Mouse (Mus musculus): ENCODE results near the gene Ptprd.

The Ptprd gene

GRCm38 (mm10) chr4:76913532-76914150 is 1298.1 kb downstream of the Ptprd start:
- peak; percentile 22 for DNase-seq (ENCODE audit: low read depth, low spot score)

DNA sequence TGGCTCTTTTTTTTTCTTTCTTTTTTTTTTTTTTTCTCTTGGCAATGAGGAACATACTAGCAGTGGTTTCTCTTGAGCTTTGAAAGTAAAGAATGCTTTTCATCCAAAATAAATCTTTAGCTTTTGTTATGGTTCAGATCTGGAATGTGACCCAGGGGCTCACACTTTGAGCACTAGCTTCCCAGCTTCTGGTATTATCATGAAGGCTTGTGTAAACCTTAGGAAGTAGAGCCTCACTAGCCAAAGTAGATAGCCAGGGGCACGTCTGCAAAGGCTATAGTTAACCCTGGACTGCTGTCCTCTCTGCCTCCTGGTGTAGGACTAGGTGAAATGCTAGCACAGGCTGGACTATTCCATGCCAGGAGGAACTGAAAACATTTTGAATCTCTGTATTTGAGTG is 1310.1 kb downstream of the Ptprd start:
- DNase-seq (ENCODE audit: low read depth, low spot score), result no peak

DNA sequence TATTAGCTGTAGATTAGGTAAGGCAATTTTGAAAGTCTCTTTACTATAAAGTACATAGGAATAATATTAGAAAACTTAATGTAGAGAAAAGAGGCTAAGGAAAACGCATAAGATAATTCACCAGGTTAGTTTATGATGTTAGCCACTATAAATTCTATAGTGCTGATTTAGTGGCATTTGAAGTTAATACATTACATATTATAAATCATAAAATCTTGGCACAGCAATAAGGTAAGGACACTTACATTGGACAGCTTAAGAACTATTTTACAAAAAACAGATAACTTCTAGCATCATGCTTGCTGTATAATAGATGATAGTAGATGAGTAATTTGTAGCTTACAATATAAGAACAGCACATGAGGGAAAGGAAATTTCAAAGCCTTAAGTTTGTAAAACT is 1322.1 kb downstream of the Ptprd start:
- no peak for DNase-seq (ENCODE audit: low read depth, low spot score)

DNA sequence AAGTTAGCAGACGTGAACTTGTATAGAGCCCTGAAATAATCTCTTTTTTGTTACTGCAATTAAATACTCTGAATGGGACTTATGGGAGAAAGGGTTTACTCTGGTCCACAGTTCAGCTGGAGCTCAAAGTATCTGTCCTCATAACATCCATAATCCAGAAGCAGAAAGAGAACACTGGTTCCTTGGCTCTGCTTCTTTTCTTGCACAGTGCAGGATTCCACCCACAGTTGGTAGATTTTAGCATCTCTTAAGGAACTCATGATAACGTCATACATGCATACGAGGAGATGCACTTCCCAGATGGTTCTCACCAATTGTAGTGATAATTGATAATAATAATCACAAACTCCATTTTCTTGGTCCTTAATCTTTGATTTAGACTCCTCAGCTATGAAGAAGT is 1330.2 kb downstream of the Ptprd start:
- peak; percentile 26 for DNase-seq (ENCODE audit: low read depth, low spot score)

GRCm38 (mm10) chr4:76870971-76871370 is 1340.8 kb downstream of the Ptprd start:
- DNase-seq (ENCODE audit: low read depth, low spot score), result no peak

DNA sequence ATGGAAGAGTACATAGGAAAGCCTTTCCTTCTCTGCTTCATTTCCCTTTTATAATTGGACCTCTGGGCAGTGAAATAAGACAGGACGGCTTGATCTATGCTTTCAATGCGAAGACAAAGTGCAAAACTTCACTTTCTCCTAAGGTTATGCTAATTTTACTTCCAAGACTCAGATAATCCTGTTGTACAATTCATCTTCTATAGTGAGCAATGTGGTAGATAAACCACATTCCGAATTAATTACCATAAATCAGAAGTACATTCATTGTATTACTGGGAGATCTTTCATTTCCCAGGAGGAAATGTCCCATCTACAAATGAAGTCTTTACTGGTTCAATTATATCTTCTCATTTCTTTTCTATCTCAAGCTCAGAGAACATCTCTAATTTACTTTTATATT is 1346.2 kb downstream of the Ptprd start:
- no peak for DNase-seq (ENCODE audit: low read depth, low spot score)

DNA sequence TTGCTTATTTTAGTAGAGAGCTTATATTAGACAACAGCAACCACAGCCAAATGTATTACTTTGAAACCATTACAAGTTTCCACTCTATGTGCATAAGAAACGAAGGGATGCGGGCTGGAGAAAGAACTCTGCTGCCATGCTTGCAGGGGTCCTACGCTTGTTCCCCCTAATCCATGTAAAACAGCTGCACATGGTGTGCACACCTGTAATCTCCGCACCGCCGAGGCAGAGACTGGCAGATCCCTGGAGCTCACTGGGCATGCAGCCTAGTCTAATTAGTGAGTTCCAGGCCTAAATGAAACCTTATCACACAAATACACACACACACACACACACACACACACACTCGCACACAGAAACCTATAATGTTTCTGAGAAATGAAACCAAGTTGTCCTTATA is 1365.5 kb downstream of the Ptprd start:
- no peak for DNase-seq (ENCODE audit: low read depth, low spot score)

DNA sequence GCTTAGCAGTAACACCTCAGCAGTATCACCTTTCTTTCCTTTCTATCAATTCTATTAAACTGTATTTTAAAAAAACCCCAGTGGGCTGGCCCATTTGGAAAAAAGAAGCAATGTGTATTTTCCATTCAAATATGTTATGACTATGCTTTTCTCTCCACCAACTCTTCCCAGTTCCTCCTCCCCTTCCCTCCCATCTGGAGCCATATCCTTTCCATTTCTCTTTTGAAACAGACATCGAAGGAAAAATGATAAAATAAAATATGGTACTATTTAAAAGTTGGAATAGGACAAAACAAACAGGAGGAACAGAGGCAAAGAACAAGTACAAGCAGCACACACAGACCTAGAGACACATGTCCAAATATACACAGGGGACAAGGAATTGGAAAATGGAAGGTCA is 1372.7 kb downstream of the Ptprd start:
- DNase-seq (ENCODE audit: low read depth, low spot score), result peak; percentile 29

DNA sequence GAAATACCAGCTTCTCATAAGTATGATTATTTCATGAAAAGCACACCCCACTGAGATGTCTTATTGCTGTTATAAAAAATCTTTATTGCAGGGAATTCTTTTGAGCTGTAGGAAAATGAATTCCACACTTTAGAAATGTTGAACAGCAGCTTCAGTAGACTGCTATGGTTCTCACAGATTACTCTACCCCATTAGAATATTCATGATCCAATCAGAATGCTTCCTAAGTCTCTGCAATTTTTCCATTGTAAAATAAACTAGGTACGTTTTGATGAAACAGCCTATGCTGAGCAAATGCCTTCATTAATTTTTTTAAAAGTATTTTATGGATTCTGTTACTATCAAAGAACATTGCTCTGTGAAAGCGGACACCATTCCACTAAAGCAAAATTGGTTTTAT is 1399.6 kb downstream of the Ptprd start:
- DNase-seq (ENCODE audit: low read depth, low spot score), result no peak

- DNase-seq (ENCODE audit: low read depth, low spot score), result peak; percentile 33
Measured at GRCm38 (mm10) chr4:76802708-76803107, 1409.1 kb downstream of the Ptprd start.

DNA sequence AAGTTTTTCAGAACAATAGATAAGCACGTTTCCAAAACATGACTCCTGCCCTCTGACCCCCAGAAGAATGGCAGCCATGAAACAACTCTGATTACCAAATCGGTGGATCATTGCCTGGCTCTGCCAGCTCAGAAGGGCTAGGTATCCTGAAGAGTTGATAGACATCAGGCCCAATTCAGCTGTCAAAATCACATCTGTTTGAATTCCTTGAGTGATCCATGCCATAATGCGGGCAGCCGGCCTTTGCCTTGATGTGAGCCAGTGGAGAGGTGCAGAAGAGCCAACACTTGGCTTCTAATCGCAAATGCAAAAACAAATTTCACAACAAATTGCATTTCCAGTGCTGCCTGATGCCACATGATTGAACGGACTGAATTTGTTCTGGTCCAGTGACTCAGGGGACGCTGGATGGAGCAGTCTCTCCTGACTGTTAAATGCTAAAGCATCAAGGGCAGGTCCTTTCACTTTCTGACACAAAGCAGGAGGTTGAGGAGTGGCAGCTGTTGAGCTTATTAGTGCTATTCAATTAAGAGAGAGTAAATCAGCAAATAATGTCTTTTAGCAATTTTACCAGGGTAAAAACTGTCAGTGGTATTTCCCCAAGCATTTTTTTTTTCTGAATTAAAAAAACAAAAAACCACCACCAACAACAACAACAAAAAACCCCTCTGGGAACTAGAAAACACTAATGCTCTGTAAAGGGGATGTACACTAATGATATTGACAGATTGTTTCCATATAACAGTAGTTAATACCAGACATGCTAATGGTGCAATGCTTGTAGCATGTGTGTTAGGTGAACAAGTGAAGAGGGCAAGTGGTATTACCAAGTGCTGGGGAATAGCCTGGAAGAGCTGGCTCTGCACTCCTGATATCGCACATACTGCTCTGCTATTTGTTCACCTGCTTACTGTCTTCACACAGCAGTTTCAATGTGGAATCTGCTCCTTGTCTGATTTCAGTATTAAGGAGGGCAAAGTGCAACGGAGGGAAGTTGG is 1413.5 kb downstream of the Ptprd start:
- no peak for DNase-seq (ENCODE audit: low read depth, low spot score)

DNA sequence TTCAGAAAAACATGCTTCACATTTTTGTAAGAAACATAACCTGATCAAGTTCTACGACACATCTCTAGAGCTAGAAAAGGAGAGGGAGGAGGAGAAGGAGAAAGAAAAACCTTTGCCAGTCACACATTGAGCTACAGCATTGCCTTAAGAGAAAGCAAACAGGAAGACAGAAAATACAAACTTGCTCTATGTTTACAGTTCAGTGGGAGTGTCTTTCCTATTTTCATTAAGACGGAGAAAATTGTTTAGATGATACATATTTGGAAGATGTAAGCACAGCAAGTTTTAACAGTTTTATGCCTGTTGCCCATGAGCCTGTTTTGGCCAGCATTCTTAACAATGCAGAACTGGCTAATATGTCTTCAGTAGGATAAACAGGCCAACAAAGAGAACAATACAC is 1426.4 kb downstream of the Ptprd start:
- DNase-seq (ENCODE audit: low read depth, low spot score), result no peak

GRCm38 (mm10) chr4:76779558-76780124 is 1432.1 kb downstream of the Ptprd start:
- peak; percentile 23 for DNase-seq (ENCODE audit: low read depth, low spot score)

DNA sequence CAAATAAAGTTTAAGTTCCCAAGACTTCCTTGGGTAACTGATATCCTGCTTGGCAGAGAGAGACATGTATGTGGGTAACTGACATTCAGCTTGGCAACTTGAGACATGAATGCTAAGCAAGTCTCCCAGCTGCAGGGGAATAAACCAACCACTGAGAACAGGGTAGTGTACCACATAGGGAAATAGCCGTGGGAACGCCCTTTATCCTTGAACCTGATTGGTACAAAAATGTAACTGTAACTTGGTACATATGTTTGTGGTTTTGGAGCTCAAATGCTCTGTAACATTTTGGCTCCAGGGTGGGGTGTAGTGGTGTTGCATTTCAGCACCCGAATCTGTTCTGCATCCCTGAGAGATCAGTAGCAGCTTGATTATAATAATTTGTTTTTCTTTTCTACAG is 1444.8 kb downstream of the Ptprd start:
- DNase-seq (ENCODE audit: low read depth, low spot score), result no peak

DNA sequence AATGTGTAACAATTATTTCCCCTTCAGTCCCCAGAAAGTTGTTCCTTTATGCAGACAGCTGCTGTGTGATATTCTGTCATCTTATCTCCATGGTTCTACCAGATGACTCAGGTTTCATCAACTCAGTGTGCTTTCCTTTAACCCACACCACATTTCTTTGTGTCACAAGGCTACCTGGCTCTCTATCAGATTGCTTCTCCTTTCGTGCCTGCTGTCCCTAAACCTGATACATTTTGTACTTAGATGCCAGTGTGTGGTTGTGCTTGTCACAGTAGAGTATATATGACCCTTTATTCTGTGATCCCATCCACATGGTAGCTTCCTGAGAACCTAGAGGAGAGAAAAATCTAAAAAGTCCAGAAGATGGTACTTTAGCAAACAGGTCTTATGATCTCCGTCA is 1445.3 kb downstream of the Ptprd start:
- no peak for DNase-seq (ENCODE audit: low read depth, low spot score)

- DNase-seq (ENCODE audit: low read depth, low spot score), result peak; percentile 6
Measured at GRCm38 (mm10) chr4:76750709-76751108, 1461.1 kb downstream of the Ptprd start.

DNA sequence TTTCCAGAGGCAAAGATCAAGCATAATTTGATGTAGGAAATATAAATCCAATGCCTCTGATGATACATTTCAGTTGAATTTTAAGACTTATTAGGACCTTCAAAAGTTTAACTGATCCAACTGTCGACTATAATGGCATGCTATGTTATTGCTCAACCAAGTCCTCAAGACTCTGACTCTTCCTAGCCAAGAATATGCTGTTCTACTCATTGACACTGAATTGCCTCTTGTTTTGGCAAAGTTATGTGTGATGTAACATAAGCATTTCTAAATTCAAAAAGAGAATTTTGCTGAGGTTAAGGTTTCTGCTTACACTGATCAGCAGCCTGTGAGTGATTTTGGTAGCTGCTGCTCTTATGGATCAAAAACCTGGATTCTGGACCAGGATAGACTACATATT is 1475.9 kb downstream of the Ptprd start:
- no peak for DNase-seq (ENCODE audit: low read depth, low spot score)

DNA sequence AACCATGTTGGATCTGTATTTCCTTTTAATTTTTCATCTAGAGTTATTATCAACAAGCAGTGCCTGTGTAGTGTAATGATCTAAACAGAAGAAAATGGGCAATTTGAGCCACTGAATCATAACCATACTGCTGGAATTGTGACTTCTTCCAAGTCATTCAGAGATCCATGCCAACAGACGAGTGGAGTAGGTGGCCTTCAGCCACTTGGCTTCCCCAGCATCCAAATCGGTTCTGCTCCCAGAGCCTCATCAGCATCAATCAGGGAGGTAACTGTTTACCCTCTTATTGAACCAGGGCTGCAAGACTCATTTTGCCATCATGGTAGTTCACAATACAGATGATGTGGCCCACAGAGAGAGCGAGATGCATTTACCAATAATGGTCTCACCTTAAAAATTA is 1536.0 kb downstream of the Ptprd start:
- DNase-seq (ENCODE audit: low read depth, low spot score), result peak; percentile 23

DNA sequence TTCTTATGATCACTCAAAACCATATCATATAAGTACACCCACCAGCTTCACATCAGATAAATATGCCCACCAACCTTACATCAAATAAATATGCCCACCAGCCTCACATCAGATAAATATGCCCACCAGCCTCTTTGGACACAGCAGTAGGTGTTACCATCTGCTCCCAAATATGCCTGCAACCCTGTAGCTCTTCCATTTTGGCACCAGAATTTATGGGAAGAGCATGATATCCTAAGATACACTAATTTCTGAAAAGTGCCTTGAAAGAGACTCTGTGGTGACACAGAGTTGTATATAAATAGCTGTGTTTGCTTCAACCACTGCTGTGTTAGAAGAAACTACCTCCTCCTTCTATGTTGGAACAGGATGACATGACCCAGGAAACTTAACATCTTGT is 1538.5 kb downstream of the Ptprd start:
- DNase-seq (ENCODE audit: low read depth, low spot score), result peak; percentile 75

GRCm38 (mm10) chr4:76672653-76673052 is 1539.1 kb downstream of the Ptprd start:
- no peak for DNase-seq (ENCODE audit: low read depth, low spot score)

DNA sequence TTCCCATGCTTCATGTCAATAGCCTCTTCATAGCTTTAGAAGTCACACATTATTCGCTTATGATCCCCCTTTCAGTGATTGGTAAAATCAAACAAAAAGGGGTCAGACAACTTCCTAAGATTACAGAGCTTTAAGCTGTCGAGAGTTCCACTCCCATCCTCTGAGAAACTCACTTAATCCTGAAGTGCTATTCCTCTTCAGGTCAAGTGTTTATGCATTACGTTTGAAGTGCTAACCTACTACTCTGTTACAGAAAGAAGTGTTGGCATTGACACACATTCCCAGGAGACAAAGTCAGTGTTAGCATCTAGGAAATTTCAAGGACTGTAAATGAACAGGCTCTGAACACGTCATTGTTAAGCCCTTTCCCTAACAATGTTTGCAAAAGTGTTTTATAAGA is 1550.0 kb downstream of the Ptprd start:
- DNase-seq (ENCODE audit: low read depth, low spot score), result no peak

DNA sequence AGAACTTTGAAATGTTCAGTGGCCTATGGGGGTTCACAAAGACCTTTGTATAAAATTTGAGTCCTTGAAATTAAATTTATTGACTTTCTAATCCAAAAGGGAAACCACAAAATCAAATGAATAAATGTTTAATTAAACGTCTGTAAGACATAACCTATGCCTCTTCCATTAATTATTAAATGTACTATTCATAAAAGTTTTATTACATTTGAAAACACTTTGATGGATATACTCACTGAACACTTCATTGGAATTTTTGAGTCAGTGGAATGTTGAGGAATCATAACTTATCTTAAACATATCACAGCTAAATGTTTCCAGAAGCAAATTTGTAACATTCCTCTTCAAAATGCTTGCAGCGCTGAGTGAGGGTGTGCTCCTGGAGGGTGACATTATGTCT is 1551.6 kb downstream of the Ptprd start:
- no peak for DNase-seq (ENCODE audit: low read depth, low spot score)

- DNase-seq (ENCODE audit: low read depth, low spot score), result no peak
Measured at GRCm38 (mm10) chr4:76656734-76657133, 1555.0 kb downstream of the Ptprd start.
